Mouse (Mus musculus): ENCODE data around the gene Akna. TPM values are rescaled to one million over a fixed set of nuclear protein-coding genes. Genes with fewer than 3 reads are reported as not detected.

Akna gene
- total RNA-seq (2012; rRNA removed) (19.3 and 28.0 TPM in 2 replicates), total RNA-seq (2014; rRNA removed) (5.1 and 6.5 TPM in 2 replicates), polyA plus RNA-seq (2012; ENCODE audit: insufficient read length, low read depth) (28.5 and 37.5 TPM in 2 replicates)

- H3K4me1 ChIP-seq (ENCODE audit: control insufficient read depth in 1 of 2, insufficient read depth in 2 of 2): peaks cover 35 to 78% of the 10 kb centered on the region in 2 experiments
Measured at GRCm38 (mm10) chr4:63403040-63403959, at the start of gene Akna. Gene Akna (minus strand): TSS chr4:63403354.

GRCm38 (mm10) chr4:63452555-63452954 lies 49.4 kb upstream of the Akna start:
- TF ChIP-seq JUN (IDR thresholded peaks at IDR 0.05; ENCODE audit: insufficient read depth, low read depth, low read length) (no peak), ZNF384 (IDR thresholded peaks at IDR 0.05; ENCODE audit: low read depth, low read length) (peak; percentile 69), JUND (conservative IDR thresholded peaks at IDR 0.05; ENCODE audit: low read depth, low read length) (no peak), IRF4 (IDR thresholded peaks at IDR 0.05; ENCODE audit: low read depth, low read length) (no peak)
- no peak overlapping the region for H3K27ac ChIP-seq (ENCODE audit: insufficient read depth, low read depth)
- dilution Hi-C loops (cut with MboI; ENCODE audit: extremely low pct_ligation_motif_present, extremely low pct_unique_long_range_greater_than_20kb, low sequenced_read_pairs): no loop called here

More at GRCm38 (mm10) chr4:63403040-63403959, at the start of gene Akna:
- peaks cover 9 to 24% of the 10 kb centered on the region in 2 experiments for H3K36me3 ChIP-seq (replicated peaks in 1 of 2; ENCODE audit: control insufficient read depth in 1 of 2, insufficient read depth in 1 of 2, low read length in 1 of 2)
- dilution Hi-C loops (cut with MboI; ENCODE audit: extremely low pct_ligation_motif_present, extremely low pct_unique_long_range_greater_than_20kb, low sequenced_read_pairs) (no loop called here), in situ Hi-C loops (cut with MboI; ENCODE audit: low pct_ligation_motif_present, low pct_unique_long_range_greater_than_20kb, low sequenced_read_pairs) (loop anchor here (10.0 to 25.0 kb wide), 4 partner anchors 48 to 534 kb away; partner anchors contain the start of genes Orm3 and Tnfsf8)
- peaks cover 4% of the 10 kb centered on the region for H3K9me3 ChIP-seq (replicated peaks; ENCODE audit: low read length)
- peak; percentile 85 for DNase-seq (ENCODE audit: extremely low read depth)
- peak within 1 kb of the TSS; percentile 95 for H3K27ac ChIP-seq (ENCODE audit: insufficient read depth, low read depth)
- no peaks in the 10 kb centered on the region for H3K27me3 ChIP-seq (replicated peaks)
- TF ChIP-seq IRF4 (IDR thresholded peaks at IDR 0.05; ENCODE audit: low read depth, low read length) (peak; percentile 36), ELF1 (IDR thresholded peaks at IDR 0.05; ENCODE audit: low read depth, low read length) (peak; percentile 55), RAD21 (IDR thresholded peaks at IDR 0.05; ENCODE audit: low read depth, low read length) (no peak; the same call in none of the 2 replicates), RCOR1 (conservative IDR thresholded peaks at IDR 0.05; ENCODE audit: low read depth, low read length) (no peak), SIN3A (IDR thresholded peaks at IDR 0.05; ENCODE audit: low read length) (peak; percentile 88), TBP (conservative IDR thresholded peaks at IDR 0.05; ENCODE audit: low read depth, low read length) (0 out of 2 replicates have a peak, but pooled peaks have one; percentile 35), GABPA (IDR thresholded peaks at IDR 0.05; ENCODE audit: insufficient replicate concordance, low read depth, low read length) (no peak), USF2 (conservative IDR thresholded peaks at IDR 0.05; ENCODE audit: low read depth, low read length) (no peak), MAZ (IDR thresholded peaks at IDR 0.05; ENCODE audit: low read depth, low read length) (peak; percentile 89), MAX (IDR thresholded peaks at IDR 0.05; ENCODE audit: low read length) (no peak), MXI1 (IDR thresholded peaks at IDR 0.05; ENCODE audit: low read depth, low read length) (peak; percentile 37; the same call in 1 of the 2 replicates), PAX5 (IDR thresholded peaks at IDR 0.05; ENCODE audit: low read length) (no peak), POLR2AphosphoS2 (IDR thresholded peaks at IDR 0.05; ENCODE audit: low read depth, low read length) (0 out of 2 replicates have a peak, but pooled peaks have one; percentile 45), SMC3 (IDR thresholded peaks at IDR 0.05; ENCODE audit: low read depth, low read length) (no peak), USF1 (IDR thresholded peaks at IDR 0.05; ENCODE audit: low read depth, low read length) (no peak), BHLHE40 (IDR thresholded peaks at IDR 0.05; ENCODE audit: low read depth, low read length) (peak; percentile 30; the same call in 1 of the 2 replicates), ETS1 (conservative IDR thresholded peaks at IDR 0.05; ENCODE audit: low read depth, low read length) (peak; percentile 77), ZC3H11A (IDR thresholded peaks at IDR 0.05; ENCODE audit: low read depth, low read length) (no peak), TCF12 (IDR thresholded peaks at IDR 0.05; ENCODE audit: low read depth, low read length) (peak; percentile 67), HCFC1 (IDR thresholded peaks at IDR 0.05; ENCODE audit: low read depth, low read length) (peak; percentile 31; the same call in 1 of the 2 replicates), NELFE (IDR thresholded peaks at IDR 0.05; ENCODE audit: low read depth, low read length) (peak; percentile 93), POLR2A (IDR thresholded peaks at IDR 0.05; ENCODE audit: low read depth, low read length) (peak; percentile 92)
- peak within 1 kb of the TSS; percentile 97 for H3K9ac ChIP-seq (ENCODE audit: insufficient read depth, low read depth)
- H3K79me2 ChIP-seq (replicated peaks; ENCODE audit: control insufficient read depth, extremely low read depth, insufficient read depth, poor library complexity, severe bottlenecking): peaks cover 80% of the 10 kb centered on the region
- peak within 1 kb of the TSS; percentile 69 to 77 (median 70) for H3K4me3 ChIP-seq (replicated peaks in 1 of 3; ENCODE audit: low read depth in 2 of 3, low read length in 2 of 3, poor library complexity in 1 of 3)
- H3K4me2 ChIP-seq (ENCODE audit: insufficient read depth, low read depth, poor library complexity, severe bottlenecking): peak within 1 kb of the TSS; percentile 85

More at GRCm38 (mm10) chr4:63452555-63452954, 49.4 kb upstream of the Akna start:
- no peak for DNase-seq (ENCODE audit: extremely low read depth)
- Histone ChIP-seq H3K9me3 (replicated peaks; ENCODE audit: low read length) (peaks cover 5% of the 10 kb centered on the region), H3K79me2 (replicated peaks; ENCODE audit: control insufficient read depth, extremely low read depth, insufficient read depth, poor library complexity, severe bottlenecking) (no peaks in the 10 kb centered on the region), H3K4me2 (ENCODE audit: insufficient read depth, low read depth, poor library complexity, severe bottlenecking) (no peak overlapping the region), H3K4me3 (replicated peaks in 1 of 3; ENCODE audit: low read depth in 2 of 3, low read length in 2 of 3, poor library complexity in 1 of 3) (no peak overlapping the region), H3K27me3 (replicated peaks) (no peaks in the 10 kb centered on the region), H3K9ac (ENCODE audit: insufficient read depth, low read depth) (no peak overlapping the region), H3K4me1 (ENCODE audit: control insufficient read depth in 1 of 2, insufficient read depth in 2 of 2) (peaks cover 6 to 25% of the 10 kb centered on the region in 2 experiments), H3K36me3 (replicated peaks in 1 of 2; ENCODE audit: control insufficient read depth in 1 of 2, insufficient read depth in 1 of 2, low read length in 1 of 2) (peaks cover 0 to 13% of the 10 kb centered on the region in 2 experiments)
- in situ Hi-C loops (cut with MboI; ENCODE audit: low pct_ligation_motif_present, low pct_unique_long_range_greater_than_20kb, low sequenced_read_pairs): no loop called here

All from CH12.LX (cell line).